8 mouse cellular contexts compared by ENCODE assay signal in the genomic region with DNA sequence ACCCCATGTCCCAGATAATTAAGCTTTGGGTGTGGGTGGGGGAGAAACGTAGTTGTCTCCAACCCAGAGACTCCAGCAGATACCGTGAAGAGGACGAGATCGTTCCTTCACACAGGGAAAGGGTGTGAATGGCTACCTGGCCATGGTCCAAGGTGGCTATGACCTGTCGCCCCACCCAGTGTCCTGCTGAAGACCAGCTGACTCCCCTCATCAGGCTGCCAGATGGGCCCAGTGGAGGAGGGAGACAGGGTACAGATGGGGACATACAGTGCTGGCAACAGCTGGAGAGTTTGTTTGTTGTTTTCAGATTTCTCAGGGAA. TPM values are rescaled to one million over a fixed set of nuclear protein-coding genes. Genes with fewer than 3 reads are reported as not detected.
A peak's percentile ranks its signal among the peaks of the same experiment; 100 is the strongest.
DNase-seq lines count a peak whose midpoint lies in the region; ATAC-seq lines count a peak whose summit lies in the region.

No protein-coding gene starts in this region.

- no peaks in the 10 kb centered on the region for H3K9me3 ChIP-seq in heart, embryonic 15.5 days (replicated peaks)
- no peaks in the 10 kb centered on the region for H3K9me3 ChIP-seq in forebrain, embryonic 13.5 days (replicated peaks)
- no peaks in the 10 kb centered on the region for H3K9me3 ChIP-seq in limb, embryonic 10.5 days (replicated peaks)
- H3K9me3 ChIP-seq in neural tube, embryonic 14.5 days (ENCODE audit: control insufficient read depth, low read length): no peaks in the 10 kb centered on the region

- no peak for ATAC-seq in heart, embryonic 15.5 days (replicated peaks; ENCODE audit: insufficient number of reproducible peaks, insufficient read depth, low FRiP score, low read depth)
- no peak; the same call in 1 of the 2 replicates for ATAC-seq in forebrain, embryonic 13.5 days
- ATAC-seq in neural tube, embryonic 14.5 days (ENCODE audit: low read depth): peak; percentile 3; the same call in 1 of the 2 replicates

- peak overlapping the region; percentile 81; the same call in 1 of the 2 replicates for H3K4me3 ChIP-seq in heart, embryonic 15.5 days
- peak overlapping the region; percentile 68 for H3K4me3 ChIP-seq in forebrain, embryonic 13.5 days
- H3K4me3 ChIP-seq in limb, embryonic 10.5 days: peak overlapping the region; percentile 72
- H3K4me3 ChIP-seq in neural tube, embryonic 14.5 days (ENCODE audit: low read depth, low read length): peak overlapping the region; percentile 69

- no peak overlapping the region for H3K27ac ChIP-seq in heart, embryonic 15.5 days
- no peak overlapping the region for H3K27ac ChIP-seq in forebrain, embryonic 13.5 days
- peak overlapping the region; percentile 89 for H3K27ac ChIP-seq in limb, embryonic 10.5 days
- H3K27ac ChIP-seq in neural tube, embryonic 14.5 days (ENCODE audit: low read depth, low read length): no peak overlapping the region

- H3K4me1 ChIP-seq in heart, embryonic 15.5 days (replicated peaks): peaks cover 22% of the 10 kb centered on the region
- peaks cover 25% of the 10 kb centered on the region for H3K4me1 ChIP-seq in forebrain, embryonic 13.5 days
- H3K4me1 ChIP-seq in limb, embryonic 10.5 days: peaks cover 24% of the 10 kb centered on the region
- H3K4me1 ChIP-seq in neural tube, embryonic 14.5 days (ENCODE audit: control insufficient read depth, insufficient read depth, low read length): peaks cover 13% of the 10 kb centered on the region

- WGBS in heart, embryonic 15.5 days: 57% methylated on average over 5 of the region's 5 CpGs
- WGBS in forebrain, embryonic 13.5 days: 89% methylated on average over 5 of the region's 5 CpGs
- WGBS in limb, embryonic 10.5 days: 96% methylated on average over 5 of the region's 5 CpGs
- WGBS in neural tube, embryonic 14.5 days: 92% methylated on average over 5 of the region's 5 CpGs

- no peak overlapping the region for H3K9ac ChIP-seq in heart, embryonic 15.5 days
- peak overlapping the region; percentile 86 for H3K9ac ChIP-seq in forebrain, embryonic 13.5 days
- peak overlapping the region; percentile 77; the same call in 1 of the 2 replicates for H3K9ac ChIP-seq in neural tube, embryonic 14.5 days (replicated peaks; ENCODE audit: low read depth, low read length)

- H3K27me3 ChIP-seq in heart, embryonic 15.5 days: no peaks in the 10 kb centered on the region
- H3K27me3 ChIP-seq in forebrain, embryonic 13.5 days: no peaks in the 10 kb centered on the region
- H3K27me3 ChIP-seq in limb, embryonic 10.5 days (ENCODE audit: low read depth, poor library complexity, severe bottlenecking): no peaks in the 10 kb centered on the region
- H3K27me3 ChIP-seq in neural tube, embryonic 14.5 days (ENCODE audit: control insufficient read depth, insufficient read depth, low read length): no peaks in the 10 kb centered on the region

- DNase-seq in heart, adult 11 months: no peak
- DNase-seq in limb, embryonic 10.5 days (ENCODE audit: low spot score): no peak
- DNase-seq in thymus, postnatal 14 days: no peak
- DNase-seq in left cerebral cortex, adult 11 months (ENCODE audit: low spot score): no peak
- no peak for DNase-seq in c-Kit-positive CD71-positive TER-119-positive erythroid progenitor cells, embryonic 14.5 days (ENCODE audit: low spot score)

- peak overlapping the region; percentile 92 for H3K4me2 ChIP-seq in heart, embryonic 15.5 days
- H3K4me2 ChIP-seq in forebrain, embryonic 13.5 days: peak overlapping the region; percentile 91
- H3K4me2 ChIP-seq in neural tube, embryonic 14.5 days (ENCODE audit: low read depth, low read length): peak overlapping the region; percentile 81

- H3K36me3 ChIP-seq in heart, embryonic 15.5 days: peaks cover 7% of the 10 kb centered on the region
- H3K36me3 ChIP-seq in forebrain, embryonic 13.5 days (ENCODE audit: poor library complexity, severe bottlenecking): peaks cover 18% of the 10 kb centered on the region
- H3K36me3 ChIP-seq in limb, embryonic 10.5 days: peaks cover 21% of the 10 kb centered on the region
- peaks cover 14% of the 10 kb centered on the region for H3K36me3 ChIP-seq in neural tube, embryonic 14.5 days (ENCODE audit: control insufficient read depth, insufficient read depth, low read length)

RNA-seq across cellular contexts. Expression of gene 4930432K21Rik, which starts 0.7 kb away (rescaled TPM):
- polyA plus RNA-seq in heart, embryonic 15.5 days (2015; fragmentation: Nextera tagmentation; extraction: Ambion mirVana): 0.60 and 0.77 TPM in 2 replicates
- polyA plus RNA-seq in forebrain, embryonic 13.5 days (2015; fragmentation: Nextera tagmentation; extraction: Ambion mirVana): 2.2 and 2.3 TPM in 2 replicates
- polyA plus RNA-seq in limb, embryonic 10.5 days (2016; fragmentation: Nextera tagmentation; extraction: Ambion mirVana): 1.5 and 2.3 TPM in 2 replicates
- polyA plus RNA-seq in neural tube, embryonic 14.5 days (2014; fragmentation: Nextera tagmentation; extraction: Ambion mirVana): 1.3 and 1.6 TPM in 2 replicates

RNA-seq across cellular contexts. Expression of gene Cc2d1a, which starts 0.8 kb away (rescaled TPM):
- polyA plus RNA-seq in heart, embryonic 15.5 days (2015; fragmentation: Nextera tagmentation; extraction: Ambion mirVana): 11.9 and 18.7 TPM in 2 replicates
- 18.6 and 24.1 TPM in 2 replicates for polyA plus RNA-seq in forebrain, embryonic 13.5 days (2015; fragmentation: Nextera tagmentation; extraction: Ambion mirVana)
- 22.6 and 24.8 TPM in 2 replicates for polyA plus RNA-seq in limb, embryonic 10.5 days (2016; fragmentation: Nextera tagmentation; extraction: Ambion mirVana)
- 26.8 and 30.7 TPM in 2 replicates for polyA plus RNA-seq in neural tube, embryonic 14.5 days (2014; fragmentation: Nextera tagmentation; extraction: Ambion mirVana)

RNA-seq across cellular contexts. Expression of gene Podnl1, which starts 22.7 kb away (rescaled TPM):
- polyA plus RNA-seq in heart, embryonic 15.5 days (2015; fragmentation: Nextera tagmentation; extraction: Ambion mirVana): 0.04 and 0.29 TPM in 2 replicates
- polyA plus RNA-seq in forebrain, embryonic 13.5 days (2015; fragmentation: Nextera tagmentation; extraction: Ambion mirVana): 0.24 and 0.27 TPM in 2 replicates
- 0.29 TPM in 1 of 2 replicates, not detected in the other for polyA plus RNA-seq in limb, embryonic 10.5 days (2016; fragmentation: Nextera tagmentation; extraction: Ambion mirVana)
- 0.43 and 0.50 TPM in 2 replicates for polyA plus RNA-seq in neural tube, embryonic 14.5 days (2014; fragmentation: Nextera tagmentation; extraction: Ambion mirVana)

RNA-seq across cellular contexts. Expression of gene Nanos3, which starts 36.5 kb away (rescaled TPM):
- 1.4 and 1.6 TPM in 2 replicates for polyA plus RNA-seq in heart, embryonic 15.5 days (2015; fragmentation: Nextera tagmentation; extraction: Ambion mirVana)
- polyA plus RNA-seq in forebrain, embryonic 13.5 days (2015; fragmentation: Nextera tagmentation; extraction: Ambion mirVana): 4.7 and 6.5 TPM in 2 replicates
- polyA plus RNA-seq in limb, embryonic 10.5 days (2016; fragmentation: Nextera tagmentation; extraction: Ambion mirVana): 3.1 and 3.2 TPM in 2 replicates
- 12.4 and 12.5 TPM in 2 replicates for polyA plus RNA-seq in neural tube, embryonic 14.5 days (2014; fragmentation: Nextera tagmentation; extraction: Ambion mirVana)

RNA-seq across cellular contexts. Expression of gene Dcaf15, which starts 43.9 kb away (rescaled TPM):
- 4.6 and 6.8 TPM in 2 replicates for polyA plus RNA-seq in heart, embryonic 15.5 days (2015; fragmentation: Nextera tagmentation; extraction: Ambion mirVana)
- polyA plus RNA-seq in forebrain, embryonic 13.5 days (2015; fragmentation: Nextera tagmentation; extraction: Ambion mirVana): 17.0 and 19.2 TPM in 2 replicates
- polyA plus RNA-seq in limb, embryonic 10.5 days (2016; fragmentation: Nextera tagmentation; extraction: Ambion mirVana): 20.2 and 20.8 TPM in 2 replicates
- polyA plus RNA-seq in neural tube, embryonic 14.5 days (2014; fragmentation: Nextera tagmentation; extraction: Ambion mirVana): 16.5 and 19.0 TPM in 2 replicates
